Mouse (Mus musculus) G1E-ER4 (cell line): Measurements from ENCODE around the gene Plscr2. TPM values are rescaled to one million over a fixed set of nuclear protein-coding genes. Genes with fewer than 3 reads are reported as not detected.

Source experiments
- GATA1 ChIP-seq: IDR thresholded peaks from one replicate; pipeline ENCODE4 v1.8.0; 2012; ENCODE audit warnings: low read length, inconsistent platforms
- polyA plus RNA-seq: library from polyadenylated mRNA; stranded (reverse); fragments of >175 nt; gene quantifications from 2 replicates; pipeline ENCODE4 v1.2.3, GENCODE M21; 2012

Plscr2 gene
- 0.10 TPM in 1 of 2 replicates, not detected in the other for polyA plus RNA-seq

DNA sequence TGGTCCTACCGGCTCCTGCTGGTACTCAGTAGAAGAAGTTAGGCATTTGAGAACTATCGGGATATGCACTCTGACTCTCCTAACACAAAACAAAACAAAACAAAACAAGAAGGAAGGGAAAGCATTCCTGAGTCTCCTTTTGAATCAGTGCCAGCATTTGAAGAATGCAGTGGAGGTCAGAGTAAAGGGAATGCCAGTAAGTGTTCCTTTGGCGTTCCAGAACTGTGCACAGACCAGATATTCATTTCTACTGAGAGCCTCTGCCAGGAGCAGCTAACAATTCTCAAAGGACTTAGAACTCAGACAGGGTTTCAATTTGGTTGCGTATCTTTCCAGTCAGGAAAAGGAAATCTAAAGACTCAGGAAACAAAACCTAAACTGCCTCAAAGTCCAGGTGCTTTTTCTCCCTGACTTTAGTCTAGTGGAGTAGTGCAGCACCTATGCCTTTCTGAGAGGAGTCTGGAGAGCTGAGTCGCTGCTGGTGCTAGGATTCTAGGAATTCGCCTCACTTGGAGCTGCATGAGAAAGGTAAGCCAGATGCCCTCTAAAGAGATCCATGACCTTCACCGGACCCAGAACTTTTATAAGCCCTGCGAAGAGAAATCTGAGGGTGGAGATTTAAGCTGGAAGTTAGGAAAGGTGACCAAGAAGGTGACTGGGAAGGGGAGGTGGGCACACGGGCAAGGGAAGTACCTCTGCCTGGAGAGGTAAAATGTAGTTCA lies at the start of gene Plscr2:
Gene Plscr2, plus strand, starts transcription at position 117 of the 722 bp plus-strand sequence.
- TF ChIP-seq GATA1 = no peak

DNA sequence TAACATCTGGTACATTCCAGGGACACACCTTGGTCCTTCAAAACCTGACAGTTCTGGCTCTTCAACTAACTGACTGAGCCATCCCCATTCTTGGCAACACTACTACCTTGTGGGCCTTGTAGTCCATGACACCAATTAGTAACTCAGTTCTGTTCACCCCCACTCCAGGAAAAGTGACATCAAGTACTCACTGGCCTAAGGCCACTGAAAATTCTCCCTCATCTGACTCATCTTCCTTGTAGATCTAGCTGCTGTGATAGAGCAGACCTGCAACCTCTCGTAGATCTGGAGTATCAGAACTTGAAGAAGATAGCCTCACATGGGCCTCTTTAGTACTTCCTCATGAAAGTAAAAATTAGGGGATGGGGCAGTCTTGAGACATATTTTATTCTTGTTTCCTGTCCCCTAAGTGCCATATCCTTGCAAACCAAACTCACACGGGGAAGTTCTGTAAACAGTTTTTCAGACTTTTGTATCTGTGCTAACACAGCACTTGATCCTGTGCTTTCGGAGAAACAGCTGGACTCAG lies 49.2 kb upstream of the Plscr2 start:
- no peak for TF ChIP-seq GATA1

GRCm38 (mm10) chr9:92226795-92227194 lies 48.6 kb upstream of the Plscr2 start:
- no peak for TF ChIP-seq GATA1

DNA sequence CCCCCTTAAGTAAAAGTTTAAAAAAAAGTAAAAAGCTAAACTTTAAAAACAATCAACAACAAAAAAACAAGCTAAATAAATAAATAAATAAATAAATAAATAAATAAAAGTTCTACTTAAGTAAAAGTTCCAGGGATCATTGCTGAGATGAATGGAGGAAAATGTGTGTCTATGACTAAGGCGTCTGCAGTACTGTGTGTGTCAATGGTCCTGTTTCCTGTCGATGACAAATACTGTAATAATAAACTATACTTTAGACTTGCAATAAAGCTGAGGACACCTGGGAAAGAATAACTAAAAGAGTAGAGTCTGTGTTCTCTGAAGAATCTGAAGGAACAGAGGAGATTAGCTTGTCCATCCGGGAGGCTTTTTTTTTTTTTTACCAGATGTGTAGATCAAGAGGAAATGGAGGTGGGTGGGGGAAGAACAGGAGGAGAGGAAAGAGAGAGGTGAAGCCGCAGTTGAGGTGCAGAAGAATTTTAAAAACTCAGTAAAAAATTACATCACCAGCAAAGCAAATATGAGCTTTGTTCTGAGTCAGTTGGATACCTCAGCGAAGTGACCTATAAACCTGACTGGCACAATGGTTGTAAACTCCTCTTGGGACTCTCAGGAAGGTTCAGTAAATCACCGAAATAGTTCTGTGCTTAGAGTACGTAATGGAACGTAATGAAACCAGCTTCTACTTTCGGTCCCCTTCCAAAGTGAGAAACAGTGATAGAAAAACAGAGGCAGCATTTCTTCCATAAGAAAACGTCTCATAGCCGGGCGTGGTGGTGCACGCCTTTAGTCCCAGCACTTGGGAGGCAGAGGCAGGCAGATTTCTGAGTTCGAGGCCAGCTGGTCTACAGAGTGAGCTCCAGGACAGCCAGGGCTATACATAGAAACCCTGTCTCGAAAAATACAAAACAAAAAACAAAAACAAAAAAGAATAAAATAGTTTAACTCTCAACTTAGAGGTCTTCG lies 46.3 kb upstream of the Plscr2 start:
- TF ChIP-seq GATA1 = no peak

- TF ChIP-seq GATA1 = no peak
These were observed 45.6 kb upstream of the Plscr2 start for GRCm38 (mm10) chr9:92229833-92230205.

DNA sequence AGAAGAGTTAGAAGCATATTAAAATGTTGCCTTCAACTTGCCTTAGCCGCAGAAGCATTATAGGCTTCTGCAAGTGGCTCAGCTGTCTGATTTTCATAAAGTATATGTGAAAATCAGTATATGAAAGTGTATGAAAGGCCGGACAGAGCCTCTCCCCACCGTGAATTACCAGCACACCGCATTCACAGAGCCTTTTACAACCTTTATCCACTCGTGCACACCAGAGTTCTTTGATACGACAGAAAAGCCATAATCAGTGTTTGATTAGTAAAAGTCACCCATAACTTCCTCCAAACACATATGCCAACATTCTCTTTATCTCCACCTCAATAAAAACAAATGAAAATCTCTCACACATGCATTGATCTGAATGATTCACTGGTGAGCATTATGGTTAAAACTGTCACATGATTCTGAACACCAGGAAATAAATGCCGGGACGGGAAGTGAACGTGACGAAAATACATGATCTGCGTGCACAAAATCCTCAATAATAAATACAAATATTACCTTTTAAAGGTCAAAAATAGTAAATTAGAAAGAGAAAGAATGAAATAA lies 40.4 kb upstream of the Plscr2 start:
- no peak for TF ChIP-seq GATA1

DNA sequence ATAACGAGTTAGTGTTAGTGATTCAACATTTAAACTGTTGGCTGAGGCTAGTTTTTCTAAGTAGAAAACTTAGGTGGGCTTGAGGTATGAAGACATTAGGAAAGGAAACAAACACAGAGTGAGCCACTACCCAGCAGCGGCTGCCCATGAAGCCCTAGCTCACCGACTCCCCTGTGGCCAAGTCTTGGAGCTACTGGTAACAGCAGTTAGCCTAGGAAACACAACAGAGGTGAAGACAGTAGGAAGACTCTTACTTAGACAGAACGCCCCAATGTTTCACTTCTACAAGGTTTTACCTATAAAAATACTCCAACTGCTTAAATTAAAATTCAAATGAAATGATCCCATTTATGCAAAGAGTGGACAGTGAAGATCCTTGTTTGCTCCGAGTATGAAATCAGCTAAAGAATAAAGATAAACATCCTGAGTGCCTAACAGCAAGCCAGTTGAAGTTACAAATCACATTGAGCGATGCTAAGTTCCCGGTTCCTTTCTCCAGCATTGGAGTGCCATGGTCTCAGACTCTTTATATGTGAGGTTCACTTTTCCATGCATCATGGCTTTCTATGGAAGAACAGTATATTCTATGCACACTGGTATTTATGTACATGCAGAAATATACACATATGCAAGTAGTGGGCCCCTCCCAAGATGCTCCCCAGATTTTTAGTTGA lies 26.5 kb upstream of the Plscr2 start:
- no peak for TF ChIP-seq GATA1

- TF ChIP-seq GATA1 = no peak
These were observed 26.0 kb upstream of the Plscr2 start, which contains the start of gene Plscr1 for GRCm38 (mm10) chr9:92249447-92249852. Gene Plscr1, plus strand, starts transcription at chr9:92249750.

- no peak for TF ChIP-seq GATA1
These were observed 25.2 kb upstream of the Plscr2 start for GRCm38 (mm10) chr9:92249987-92250772.

DNA sequence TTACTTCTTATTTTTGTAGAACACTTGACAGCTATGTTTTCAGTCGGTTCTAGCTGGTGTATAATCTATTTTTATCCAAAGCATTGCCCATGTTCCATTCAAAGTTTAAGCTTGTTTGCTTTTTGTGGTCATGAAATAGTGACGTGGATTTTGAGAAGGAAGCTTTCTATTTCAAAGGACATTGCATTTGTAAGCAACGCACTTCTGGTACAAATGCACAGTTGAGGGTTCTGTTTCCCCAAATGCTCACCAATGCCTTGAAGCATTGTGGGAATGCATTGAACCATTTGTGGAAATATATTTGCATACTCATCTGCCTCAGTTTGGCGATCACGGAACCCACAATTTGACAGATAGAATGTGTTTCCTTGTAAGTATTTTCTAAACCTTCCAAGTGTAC lies 22.7 kb upstream of the Plscr2 start:
- no peak for TF ChIP-seq GATA1

DNA sequence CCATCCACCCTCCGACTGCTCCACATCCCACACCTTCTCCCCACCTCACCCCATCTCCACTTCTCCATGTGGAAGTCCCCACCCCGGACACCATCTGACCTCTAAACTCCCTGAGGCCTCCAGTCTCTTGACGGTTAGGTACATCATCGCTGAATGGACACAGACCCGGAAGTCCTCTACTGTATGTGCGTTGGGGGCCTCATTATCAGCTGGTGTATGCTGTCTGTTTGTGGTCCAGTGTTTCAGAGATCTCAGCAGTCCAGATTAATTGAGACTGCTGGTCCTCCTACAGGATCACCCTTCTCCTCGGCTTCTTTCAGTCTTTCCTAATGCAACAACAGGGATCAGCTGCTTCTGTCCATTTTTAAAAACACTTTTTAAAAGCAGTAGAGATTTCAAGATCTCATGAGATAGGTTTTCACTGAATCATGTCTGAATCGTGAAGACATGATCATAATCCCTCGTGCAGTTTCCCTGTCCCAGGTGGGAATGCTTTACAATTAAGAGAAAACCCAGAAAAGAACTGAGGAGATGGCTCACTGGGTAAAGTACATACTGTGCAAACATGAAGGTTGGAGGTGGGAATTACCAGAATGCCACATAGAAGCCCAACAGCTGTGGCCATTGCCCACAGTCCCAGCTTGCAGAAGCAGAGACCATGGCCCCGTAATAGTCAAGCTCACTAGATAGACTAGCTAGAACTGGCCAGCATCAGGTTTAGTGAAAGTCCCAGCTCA lies 21.6 kb upstream of the Plscr2 start:
- TF ChIP-seq GATA1 = peak; percentile 31

DNA sequence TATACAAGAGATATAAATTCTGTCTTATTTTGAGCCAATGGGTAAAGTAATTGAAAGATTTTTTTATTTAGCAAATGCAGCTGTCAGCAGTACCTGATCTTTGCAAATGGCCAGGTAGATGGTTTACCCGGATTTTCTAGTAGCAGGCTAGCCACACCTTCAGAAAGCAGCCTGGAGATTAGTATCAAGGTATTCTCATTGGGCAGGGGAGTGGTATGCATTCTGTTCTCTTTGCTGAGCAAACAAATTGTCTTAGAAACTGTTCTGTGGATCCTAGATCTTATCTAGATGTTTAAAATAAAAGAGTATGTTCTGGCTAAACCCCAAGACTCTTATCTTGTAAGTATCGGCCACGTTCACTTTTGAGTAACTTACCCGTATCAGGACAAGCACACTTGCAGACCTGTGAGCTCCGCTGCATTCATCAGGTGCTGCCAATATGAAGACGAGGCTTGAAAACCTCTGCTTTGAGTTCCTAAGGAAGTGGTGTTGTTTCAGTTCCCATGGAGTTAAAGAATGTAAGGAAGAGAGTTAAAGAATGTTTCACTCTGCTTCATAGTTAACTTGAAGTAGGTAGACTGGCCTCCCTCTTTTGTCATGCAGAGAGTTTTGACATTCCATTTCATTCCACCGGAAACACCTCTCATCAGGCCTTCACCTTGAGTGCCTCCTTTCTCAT lies 14.8 kb upstream of the Plscr2 start:
- no peak for TF ChIP-seq GATA1

DNA sequence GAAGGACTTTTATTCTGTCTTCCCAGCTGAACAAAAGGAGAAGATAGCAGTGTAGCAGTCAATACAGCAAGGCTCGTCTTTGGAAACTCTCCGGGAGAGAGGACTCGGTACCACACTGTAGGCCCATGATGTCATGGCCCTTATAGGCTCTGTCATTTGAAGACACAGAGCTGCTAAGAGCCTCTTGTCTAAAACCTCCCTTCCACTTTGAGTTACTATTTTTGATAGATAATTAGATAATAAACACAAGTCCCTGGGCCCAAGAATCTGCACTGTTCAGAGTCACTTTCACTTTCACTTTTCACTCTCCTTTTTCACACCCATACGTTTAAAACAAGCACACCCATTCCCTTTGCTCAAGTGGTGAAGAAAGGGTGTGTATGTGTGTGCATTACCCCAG lies 9.7 kb upstream of the Plscr2 start:
- no peak for TF ChIP-seq GATA1
